Mouse (Mus musculus): ENCODE measurements around the gene Pex13. TPM values are rescaled to one million over a fixed set of nuclear protein-coding genes. Genes with fewer than 3 reads are reported as not detected.
"Not testable (repeated sequence)": the region's sequence is repeated elsewhere in the genome, so short reads cannot be mapped to it uniquely, and the experiment has no call there.

Gene Pex13
- polyA plus RNA-seq, 1 experiment from 2014 or later, result 39.9 TPM

GRCm38 (mm10) chr11:23618995-23619394, 46.8 kb downstream of the Pex13 start:
- H3K9ac ChIP-seq (ENCODE audit: low read depth, low read length), result no peak overlapping the region
- H3K4me1 ChIP-seq (ENCODE audit: control insufficient read depth, insufficient read depth, low read length), result no peaks in the 10 kb centered on the region
- 87% methylated on average over 5 of the region's 5 CpGs for WGBS
- no peak overlapping the region for H3K4me2 ChIP-seq (replicated peaks; ENCODE audit: low read depth, low read length)
- ATAC-seq (ENCODE audit: low FRiP score, low TSS enrichment), result no peak
- no peaks in the 10 kb centered on the region for H3K27me3 ChIP-seq (ENCODE audit: control insufficient read depth, insufficient read depth, low read length)
- H3K27ac ChIP-seq (ENCODE audit: low read depth, low read length), result no peak overlapping the region
- no peak overlapping the region for H3K4me3 ChIP-seq (ENCODE audit: low read length)
- H3K9me3 ChIP-seq (ENCODE audit: control insufficient read depth, low read length), result no peaks in the 10 kb centered on the region
- H3K36me3 ChIP-seq (ENCODE audit: control insufficient read depth, insufficient read depth, low read length), result peaks cover 14% of the 10 kb centered on the region; the same call in 1 of the 2 replicates

- Histone ChIP-seq H3K27ac (ENCODE audit: low read depth, low read length) (no peak overlapping the region), H3K36me3 (ENCODE audit: control insufficient read depth, insufficient read depth, low read length) (peaks cover 18% of the 10 kb centered on the region; the same call in 1 of the 2 replicates), H3K4me2 (replicated peaks; ENCODE audit: low read depth, low read length) (no peak overlapping the region), H3K9me3 (ENCODE audit: control insufficient read depth, low read length) (no peaks in the 10 kb centered on the region), H3K9ac (ENCODE audit: low read depth, low read length) (no peak overlapping the region), H3K4me3 (ENCODE audit: low read length) (no peak overlapping the region), H3K27me3 (ENCODE audit: control insufficient read depth, insufficient read depth, low read length) (no peaks in the 10 kb centered on the region), H3K4me1 (ENCODE audit: control insufficient read depth, insufficient read depth, low read length) (no peaks in the 10 kb centered on the region)
- WGBS, result 91% methylated on average over 5 of the region's 5 CpGs
- no peak for ATAC-seq (ENCODE audit: low FRiP score, low TSS enrichment)
Observed at GRCm38 (mm10) chr11:23614546-23614945, 51.2 kb downstream of the Pex13 start.

DNA sequence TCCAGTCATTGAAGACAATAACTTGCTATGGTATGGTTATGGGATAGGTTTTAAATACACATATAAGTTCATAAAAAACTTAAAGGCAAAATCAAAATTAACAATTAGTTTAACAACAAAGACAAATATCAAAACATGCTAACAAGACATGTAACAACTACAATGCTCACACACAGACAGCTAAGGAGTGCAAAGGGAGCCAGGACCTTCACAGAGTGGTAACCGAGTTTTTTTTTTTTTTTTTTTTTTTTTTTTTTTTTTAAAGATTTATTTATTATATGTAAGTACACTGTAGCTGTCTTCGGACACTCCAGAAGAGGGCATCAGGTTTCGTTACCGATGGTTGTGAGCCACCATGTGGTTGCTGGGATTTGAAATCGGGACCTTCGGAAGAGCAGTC, 58.5 kb downstream of the Pex13 start:
- WGBS, result 91% methylated on average over 6 of the region's 6 CpGs
- not testable (repeated sequence) for ATAC-seq (ENCODE audit: low FRiP score, low TSS enrichment); H3K4me3 ChIP-seq (ENCODE audit: low read length); H3K9me3 ChIP-seq (ENCODE audit: control insufficient read depth, low read length); H3K4me1 ChIP-seq (ENCODE audit: control insufficient read depth, insufficient read depth, low read length); H3K4me2 ChIP-seq (replicated peaks; ENCODE audit: low read depth, low read length); H3K27ac ChIP-seq (ENCODE audit: low read depth, low read length); H3K9ac ChIP-seq (ENCODE audit: low read depth, low read length); H3K27me3 ChIP-seq (ENCODE audit: control insufficient read depth, insufficient read depth, low read length)
- peaks cover 21% of the 10 kb centered on the region for H3K36me3 ChIP-seq (ENCODE audit: control insufficient read depth, insufficient read depth, low read length)

Other genes with a start within 250 kb of the Pex13 start
- gene Ahsa2, start 167.9 kb downstream of the Pex13 start, polyA plus RNA-seq (2014; fragmentation: Nextera tagmentation; extraction: Ambion mirVana), result 78.7 and 87.5 TPM in 2 replicates
- not detected in 2 replicates for gene 1700093K21Rik, start 144.8 kb downstream of the Pex13 start, polyA plus RNA-seq (2014; fragmentation: Nextera tagmentation; extraction: Ambion mirVana)
- 22.0 and 34.5 TPM in 2 replicates for gene 0610010F05Rik, start 32.3 kb downstream of the Pex13 start, polyA plus RNA-seq (2014; fragmentation: Nextera tagmentation; extraction: Ambion mirVana)
- gene Pus10, start 285 bp downstream of the Pex13 start, polyA plus RNA-seq (2014; fragmentation: Nextera tagmentation; extraction: Ambion mirVana), result 19.9 and 27.1 TPM in 2 replicates
- gene Rel, start 105.0 kb upstream of the Pex13 start, polyA plus RNA-seq (2014; fragmentation: Nextera tagmentation; extraction: Ambion mirVana), result 0.90 and 1.1 TPM in 2 replicates
- 12.5 and 14.8 TPM in 2 replicates for gene Papolg, start 229.3 kb upstream of the Pex13 start, polyA plus RNA-seq (2014; fragmentation: Nextera tagmentation; extraction: Ambion mirVana)

Measured in kidney, embryonic 14.5 days (tissue).